Mouse (Mus musculus) MN1 (cell line): ENCODE results near the gene Rere.
"Not testable (repeated sequence)": the region's sequence is repeated elsewhere in the genome, so short reads cannot be mapped to it uniquely, and the experiment has no call there.

Source experiments
- DNase-seq: peaks from one replicate; pipeline ENCODE4 v3.0.0-alpha.2; 2016; ENCODE audit warnings: low spot score

Gene Rere

DNA sequence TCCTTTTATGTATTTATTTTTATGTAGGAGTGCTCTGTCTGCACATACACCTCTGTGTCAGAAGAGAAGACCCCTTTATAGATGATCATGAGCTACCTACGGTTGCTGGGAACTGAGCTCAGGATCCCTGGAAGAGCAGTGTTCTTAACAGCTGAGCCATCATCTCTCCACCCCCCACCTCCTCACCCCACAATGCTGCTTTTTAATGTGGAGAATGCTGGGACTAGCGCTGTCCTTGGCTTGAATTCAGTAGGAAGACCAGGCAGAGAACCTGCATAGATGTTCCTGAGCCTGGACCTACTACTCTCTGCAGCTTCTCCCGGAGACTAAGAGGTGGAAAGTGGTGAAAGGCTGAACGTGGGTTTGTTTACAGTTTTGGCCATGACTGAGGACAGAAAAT, 269.9 kb downstream of the Rere start:
- no peak for DNase-seq

DNA sequence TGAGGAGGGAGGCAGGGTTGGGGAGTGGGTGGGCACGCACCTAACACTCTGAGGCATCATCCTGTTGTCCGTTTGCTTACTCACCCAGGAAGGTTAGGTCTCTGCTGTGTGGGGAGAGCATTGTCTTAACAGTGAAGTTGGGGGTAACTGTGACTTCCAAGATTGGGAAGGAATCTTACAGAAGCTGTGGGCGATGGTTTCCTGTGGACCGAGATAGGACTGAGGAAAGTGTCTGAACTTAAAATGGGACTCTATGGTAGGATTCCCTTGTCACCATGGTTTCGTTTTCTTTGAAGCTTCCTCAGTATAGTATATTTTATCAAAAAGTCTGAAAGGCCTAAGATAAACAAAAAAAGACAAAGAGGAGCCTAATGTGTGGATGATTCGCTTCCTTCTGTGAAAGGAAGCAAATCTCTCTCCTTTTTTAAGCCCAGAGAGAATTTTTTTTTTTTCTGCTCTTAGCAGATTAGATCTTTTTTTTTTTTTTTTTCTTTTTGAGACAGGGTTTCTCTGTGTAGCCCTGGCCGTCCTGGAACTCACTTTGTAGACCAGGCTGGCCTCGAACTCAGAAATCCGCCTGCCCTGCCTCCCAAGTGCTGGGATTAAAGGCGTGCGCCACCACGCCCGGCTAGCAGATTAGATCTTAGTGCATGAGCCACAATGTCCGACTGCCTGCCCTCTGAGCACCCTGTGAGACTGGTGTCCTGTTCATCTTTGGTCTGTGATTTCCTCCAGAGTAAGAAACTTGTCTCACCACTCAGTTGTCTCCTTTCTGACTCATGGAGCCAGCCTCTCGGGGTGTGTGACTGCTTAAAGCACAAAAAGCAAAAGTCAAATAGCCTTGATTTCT, 271.5 kb downstream of the Rere start:
- no peak for DNase-seq

DNA sequence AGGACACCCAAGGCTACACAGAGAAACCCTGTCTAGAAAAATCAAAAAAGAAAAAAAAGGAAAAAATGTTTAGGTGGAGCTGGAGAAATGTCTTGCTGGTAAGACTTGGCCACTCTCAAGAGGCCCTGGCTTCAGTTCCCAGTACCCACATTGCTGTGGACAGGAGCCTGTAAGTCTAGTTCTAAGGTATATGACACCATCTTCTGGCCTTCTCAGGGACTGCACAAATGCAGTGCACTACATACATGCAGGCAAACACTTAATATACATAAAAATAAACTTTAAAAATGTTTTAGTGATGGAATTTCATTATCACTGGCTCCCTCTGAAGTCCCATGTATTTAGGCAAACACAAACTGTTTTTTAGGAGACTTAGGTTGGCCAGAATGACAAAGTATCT, 274.3 kb downstream of the Rere start:
- DNase-seq = no peak

DNA sequence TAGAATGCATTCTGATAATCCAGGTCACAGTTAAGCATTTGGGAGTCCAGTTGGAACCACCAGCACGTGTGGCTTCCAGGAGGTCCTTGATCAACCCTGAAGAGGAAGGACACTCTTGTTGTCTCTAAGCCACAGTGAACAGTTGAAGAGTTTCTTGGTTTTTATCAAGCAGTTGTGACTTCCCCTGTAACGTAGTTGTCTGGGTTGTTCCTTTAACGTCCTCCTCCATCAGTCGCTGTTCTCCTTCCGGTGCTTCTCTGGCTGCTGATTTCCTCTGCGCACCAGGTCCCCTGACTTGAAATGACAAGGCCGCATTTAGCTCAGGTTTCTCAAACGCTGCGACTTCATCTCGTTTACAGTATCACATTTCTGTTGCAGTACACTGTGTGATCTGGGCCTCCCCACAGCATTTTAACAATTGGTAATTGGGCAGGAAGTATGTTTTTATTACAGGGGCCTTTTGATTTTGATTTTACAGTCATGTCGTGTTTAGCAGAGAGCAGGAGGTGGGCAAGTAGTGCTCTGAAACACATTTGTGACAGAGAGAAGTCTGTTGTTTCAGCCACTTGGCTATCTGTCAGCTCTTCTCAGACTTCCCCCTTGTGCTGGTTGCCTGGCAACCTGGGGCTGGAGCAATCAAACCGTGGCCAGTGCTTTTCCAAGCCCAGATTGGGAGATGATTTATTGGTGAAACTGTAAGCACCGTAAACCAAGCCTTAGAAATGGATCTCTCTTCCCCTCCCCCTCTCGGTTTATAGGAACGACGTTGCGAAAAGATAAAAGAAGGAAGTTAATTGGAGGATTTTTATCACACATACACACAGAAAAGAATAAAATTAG, 275.2 kb downstream of the Rere start:
- DNase-seq = peak; percentile 89

DNA sequence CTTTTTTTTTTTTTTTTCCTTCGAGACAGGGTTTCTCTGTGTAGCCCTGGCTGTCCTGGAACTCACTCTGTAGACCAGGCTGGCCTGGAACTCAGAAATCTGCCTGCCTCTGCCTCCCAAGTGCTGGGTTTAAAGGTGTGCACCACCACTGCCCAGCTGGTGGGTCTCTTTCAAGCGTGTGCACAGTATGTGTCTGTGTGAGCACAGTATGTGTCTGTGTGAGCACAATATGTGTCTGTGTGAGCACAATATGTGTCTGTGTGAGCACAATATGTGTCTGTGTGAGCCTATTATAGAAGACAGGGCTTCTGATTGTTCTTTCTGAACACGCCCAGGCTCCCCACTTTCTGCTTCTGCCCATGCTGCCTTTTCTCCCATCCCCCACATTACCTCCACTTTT, 275.8 kb downstream of the Rere start:
- not testable (repeated sequence) for DNase-seq

DNA sequence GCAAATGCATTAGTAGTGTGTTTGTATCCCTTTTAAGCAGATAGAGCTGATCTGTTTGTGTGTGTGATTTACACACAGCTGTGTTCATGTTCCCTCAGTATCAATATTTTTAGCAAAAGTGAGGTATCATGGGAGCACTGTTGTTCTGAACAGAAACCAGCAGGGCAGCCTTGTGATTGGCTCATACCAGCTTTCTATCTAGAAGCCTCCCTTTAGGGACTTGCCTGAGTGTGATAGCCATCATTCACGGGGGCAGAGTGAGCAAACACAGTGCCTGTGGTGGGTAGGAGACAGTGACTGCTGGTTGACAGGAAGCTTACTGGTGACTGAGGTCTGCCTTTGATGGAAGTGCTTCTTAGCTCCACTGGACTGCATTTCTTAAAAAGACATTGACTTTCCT, 276.5 kb downstream of the Rere start:
- no peak for DNase-seq

DNA sequence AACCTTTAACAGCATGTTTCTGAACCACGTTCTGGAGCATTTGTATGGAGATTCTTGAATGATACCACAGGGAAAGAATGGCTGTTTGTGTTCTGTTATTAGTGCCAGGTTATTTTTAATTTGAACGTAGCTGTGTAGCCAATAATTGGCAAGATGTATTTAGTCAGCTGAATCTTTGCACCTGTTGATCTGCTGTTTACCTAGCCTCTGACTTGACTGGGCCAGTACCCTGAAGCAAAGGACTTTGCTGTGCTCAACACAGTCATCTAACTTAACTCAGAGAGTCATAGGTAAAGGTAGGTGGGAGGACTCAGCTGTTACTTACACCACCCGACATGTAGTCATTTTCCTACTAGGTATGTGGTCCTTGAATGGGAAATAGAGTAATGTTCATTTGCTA, 278.1 kb downstream of the Rere start:
- DNase-seq = no peak

DNA sequence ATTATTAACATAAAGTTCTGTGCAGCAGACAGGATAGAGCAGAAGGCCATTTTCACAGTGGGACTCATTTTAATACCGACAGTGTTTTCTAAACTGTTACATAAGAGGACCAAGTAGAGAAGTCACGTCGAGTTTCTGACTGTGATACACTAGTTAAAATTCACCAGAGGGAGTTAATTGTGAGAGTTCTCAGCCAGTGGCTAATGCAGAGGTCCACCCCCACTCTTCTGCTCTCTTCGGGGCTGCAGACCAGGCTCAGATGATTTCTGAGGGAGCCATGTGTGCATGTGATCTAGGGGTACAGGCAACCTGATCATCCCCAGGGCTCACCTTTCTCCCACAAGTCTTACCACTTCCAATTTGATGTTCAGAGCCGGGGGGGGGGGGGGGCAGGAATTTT, 281.8 kb downstream of the Rere start:
- DNase-seq = no peak

DNA sequence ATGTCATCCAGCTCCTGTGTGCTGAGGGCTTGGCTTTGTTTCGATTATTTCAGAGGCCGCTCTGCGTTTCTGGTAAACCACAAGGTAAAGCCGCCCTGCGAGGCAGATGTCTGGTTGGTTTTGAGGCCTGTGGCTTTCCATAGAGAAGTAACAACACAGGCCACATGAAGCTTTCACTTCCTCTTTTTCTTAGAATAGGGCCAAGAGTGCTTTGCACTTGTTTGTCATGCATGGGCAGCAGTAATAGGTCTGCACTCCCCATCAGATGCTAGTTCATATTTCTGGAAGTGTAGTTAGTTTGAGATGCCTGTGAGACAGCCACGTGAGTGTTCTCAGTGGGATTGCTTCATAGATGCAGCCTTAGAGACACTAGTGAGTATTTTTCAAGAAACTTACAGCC, 284.7 kb downstream of the Rere start:
- no peak for DNase-seq

DNA sequence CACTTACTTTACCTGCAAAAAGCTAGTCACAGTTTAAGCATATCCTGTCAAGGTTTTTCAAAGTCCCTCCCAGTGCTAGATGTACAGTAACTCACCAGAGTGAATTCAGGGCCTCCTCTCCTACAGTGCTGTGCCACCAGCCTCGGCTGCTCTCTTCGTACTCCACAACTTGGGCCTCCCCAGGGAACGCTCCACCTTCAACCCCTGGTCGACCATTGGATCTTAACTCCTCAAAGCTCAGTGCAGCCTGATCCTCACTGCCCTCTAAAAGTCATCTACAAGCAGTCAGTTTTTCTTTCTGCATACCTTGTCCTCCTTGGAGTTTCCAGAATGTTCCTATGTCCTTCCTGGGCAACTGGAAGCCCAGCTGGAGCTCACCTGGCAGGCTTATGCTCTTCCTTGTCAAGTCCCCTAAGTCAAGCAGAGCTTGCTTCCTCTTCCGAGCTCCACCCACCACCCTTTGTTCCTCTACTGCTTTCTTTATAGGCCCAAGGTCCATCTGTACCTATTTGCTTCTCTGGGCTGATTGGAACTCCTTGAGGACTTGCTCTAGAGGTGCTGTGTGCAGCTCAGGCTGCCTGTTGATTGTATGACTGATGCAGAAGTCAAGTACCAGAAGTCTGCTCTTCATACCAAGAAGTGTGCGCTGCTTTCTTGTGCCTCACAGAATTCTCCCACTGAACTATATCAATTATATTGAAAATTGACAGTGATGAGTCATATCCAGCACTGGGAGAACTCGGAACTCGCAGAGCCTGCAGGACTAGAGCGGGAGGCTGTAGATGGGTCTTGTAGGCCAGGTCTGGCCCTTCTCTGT, 287.1 kb downstream of the Rere start:
- DNase-seq = no peak

DNA sequence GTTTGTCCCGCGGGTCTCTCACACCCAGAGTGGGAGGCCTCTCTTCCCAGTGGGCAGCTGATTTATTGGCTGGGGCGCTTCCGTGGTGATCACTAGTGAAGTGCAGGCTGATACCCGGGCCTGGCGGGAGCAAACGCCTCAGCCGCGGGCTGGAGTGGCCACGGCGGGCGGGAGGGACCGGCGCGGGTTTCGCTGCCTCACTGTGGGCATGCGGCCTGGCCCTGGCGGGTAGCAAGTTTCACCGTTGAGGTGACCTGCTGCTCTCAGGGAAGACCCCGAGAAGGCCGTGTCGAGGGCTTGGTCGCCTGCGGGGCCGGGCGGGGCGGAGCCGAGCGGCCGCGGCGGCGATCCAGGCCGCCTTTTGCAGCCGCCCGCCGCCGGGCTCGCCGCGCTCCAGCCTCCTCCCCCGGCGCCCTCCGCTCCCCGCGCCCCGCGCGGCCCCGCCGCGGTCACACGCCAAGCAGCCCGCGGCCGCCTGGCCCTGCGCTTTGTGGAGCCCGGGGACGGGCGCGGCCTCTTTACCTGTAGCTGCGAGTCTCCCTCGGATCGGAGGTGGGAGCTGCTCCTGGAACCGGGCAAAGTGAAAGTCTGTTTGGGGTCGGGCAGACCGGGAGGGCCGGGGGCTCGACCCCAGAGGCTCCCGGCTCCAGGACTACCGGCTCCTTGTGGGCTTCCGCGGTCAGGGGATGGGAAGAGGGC, 287.8 kb downstream of the Rere start:
- DNase-seq = peak; percentile 75

DNA sequence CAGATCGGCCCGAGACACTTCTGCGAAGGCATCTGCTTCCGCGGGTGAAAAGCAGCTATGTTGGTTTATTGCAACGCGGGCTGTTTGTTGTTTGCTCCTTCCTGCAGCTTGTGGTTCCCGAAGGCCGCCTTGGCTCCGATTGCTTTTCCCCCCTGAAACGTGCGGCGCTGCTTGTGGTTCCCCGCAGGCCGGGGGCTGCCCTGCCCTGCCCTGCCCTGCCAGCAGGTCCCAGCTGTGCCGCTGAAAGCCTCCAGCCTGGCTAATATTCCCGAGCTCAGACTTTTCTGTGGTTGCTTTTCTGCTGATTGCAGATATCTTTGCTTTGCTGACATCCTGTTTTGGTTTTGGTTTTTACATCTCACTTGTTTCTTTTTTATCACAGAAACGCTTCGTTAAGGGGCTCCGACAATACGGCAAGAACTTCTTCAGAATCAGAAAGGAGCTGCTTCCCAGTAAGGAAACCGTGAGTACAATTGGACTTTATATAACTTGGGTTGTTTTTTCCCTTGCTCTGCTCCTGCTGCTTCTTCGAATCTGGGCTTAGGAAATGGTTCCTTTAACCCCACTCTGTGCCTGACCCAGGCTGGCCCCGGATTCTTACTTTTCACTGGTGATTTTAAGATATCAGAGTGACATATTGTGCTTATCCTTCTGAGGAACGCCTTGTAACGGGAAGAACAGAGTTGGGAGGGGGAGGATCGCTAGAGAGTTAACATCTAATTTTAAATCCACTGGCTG, 288.6 kb downstream of the Rere start:
- peak; percentile 55 for DNase-seq

DNA sequence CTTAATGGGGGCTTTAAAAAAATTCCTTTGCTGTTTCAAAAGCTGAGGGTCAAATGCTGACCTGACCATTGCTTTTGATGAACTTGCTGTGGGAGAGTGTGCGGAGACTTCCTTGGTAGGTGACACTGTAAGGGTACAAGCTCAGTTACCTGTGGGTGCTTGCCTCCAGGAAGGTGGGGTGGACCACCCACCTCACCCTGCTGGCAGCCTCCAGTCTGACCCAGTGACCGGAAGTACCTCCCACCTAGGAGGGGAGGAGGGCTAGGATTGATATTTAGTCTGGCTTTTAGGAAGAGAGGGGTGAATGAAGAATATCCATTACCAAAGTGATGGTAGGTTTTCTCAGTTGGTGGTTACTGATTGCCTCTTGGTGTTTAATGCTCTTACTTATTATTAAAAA, 289.3 kb downstream of the Rere start:
- DNase-seq = no peak

DNA sequence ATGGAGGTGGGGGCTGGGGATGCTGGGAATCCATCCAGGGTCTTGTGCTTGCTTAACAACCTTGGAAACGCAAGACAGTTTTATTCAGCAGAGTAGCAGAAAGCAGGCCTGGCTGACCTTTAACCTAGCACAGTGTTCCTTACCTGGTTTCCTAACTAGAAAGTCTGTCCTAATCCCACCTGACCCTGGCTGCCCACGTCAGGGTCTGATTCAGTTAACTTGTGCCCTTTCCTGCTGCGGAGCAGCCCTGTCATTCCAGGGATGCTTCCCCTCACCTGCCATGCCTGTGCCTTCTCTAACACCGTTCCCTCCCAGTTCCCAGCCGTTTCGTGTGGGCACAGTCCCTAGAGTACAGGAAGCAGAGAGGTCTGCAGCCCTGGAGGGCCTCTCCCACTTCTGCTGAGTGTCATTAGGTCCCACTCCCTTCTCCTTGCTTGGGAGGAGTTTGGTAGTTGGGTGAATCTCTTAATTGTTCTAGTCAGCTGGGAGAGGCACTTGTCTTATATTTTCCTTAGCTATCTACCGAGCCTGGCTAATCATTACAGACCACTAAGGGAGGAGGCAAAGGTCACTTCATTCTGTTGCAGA, 290.8 kb downstream of the Rere start:
- DNase-seq = no peak

DNA sequence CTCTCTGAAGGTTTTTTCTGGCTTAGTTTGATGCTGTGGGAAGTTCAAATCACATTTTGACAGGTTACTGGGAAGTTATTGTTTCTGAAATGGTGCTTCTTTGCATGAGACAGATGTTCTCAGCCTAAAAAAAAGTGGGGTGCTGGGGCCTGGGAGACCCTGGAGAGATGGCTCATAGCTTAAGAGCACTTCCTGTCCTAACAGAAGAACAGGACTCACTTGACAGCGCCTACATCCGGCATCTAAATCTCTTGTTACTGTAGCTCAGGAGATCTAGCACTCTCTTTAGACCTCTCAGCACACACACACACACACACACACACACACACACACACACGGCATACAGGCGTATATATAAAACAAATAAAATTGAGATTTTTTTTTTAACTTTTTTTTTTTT, 291.5 kb downstream of the Rere start:
- DNase-seq = no peak

DNA sequence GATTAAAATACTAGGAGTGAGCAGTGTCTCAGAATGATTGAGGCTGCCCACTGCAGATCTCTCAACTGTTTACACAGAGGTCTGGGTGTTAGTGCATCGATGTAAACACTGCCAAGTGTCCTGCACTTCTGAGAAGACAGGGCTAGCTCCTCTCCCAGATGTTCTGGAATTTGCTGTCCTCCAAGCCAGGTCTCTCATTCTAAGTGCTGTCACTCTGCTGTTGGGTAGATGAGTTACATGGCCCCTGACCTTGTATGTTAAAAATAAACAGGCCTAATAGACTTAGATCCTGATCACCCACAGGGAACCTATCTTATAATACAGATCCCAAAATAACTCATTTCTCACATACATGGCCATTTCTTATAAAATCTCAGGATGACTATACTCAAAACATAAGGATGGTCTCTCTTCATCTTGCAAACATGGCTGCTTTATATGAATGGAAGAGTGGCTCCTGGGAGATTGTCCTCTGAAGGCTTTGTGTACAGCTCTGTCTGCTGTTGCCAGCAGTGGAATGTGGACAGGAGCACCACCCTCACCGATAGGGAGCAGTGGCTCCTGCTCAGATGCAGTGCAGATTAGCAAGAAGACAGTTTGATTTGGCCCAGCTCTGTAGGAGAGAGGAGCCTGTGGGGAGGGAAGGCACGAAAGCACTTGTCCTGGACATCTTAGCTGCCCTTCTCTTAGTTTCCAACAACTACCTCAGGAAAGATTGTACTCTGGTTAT, 294.1 kb downstream of the Rere start:
- no peak for DNase-seq

DNA sequence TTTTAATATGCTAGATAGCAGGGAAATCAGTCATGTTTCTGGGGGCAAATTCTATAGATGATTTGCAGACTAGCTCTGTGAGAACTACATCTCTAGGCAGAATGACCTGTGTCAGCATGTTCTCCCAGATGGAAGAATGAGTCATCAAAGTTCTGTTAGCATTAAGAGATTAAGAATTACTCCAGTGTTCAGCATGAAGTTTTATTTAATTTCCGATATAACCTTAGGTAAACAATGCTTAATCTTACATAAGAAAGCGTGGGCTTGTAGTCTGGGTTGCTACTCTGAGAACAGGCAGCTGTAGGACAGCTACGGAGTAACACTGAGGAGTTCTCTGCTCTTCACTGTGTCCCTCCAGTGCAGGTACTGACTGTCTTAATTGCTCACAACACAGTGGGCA, 294.9 kb downstream of the Rere start:
- DNase-seq = peak; percentile 46

DNA sequence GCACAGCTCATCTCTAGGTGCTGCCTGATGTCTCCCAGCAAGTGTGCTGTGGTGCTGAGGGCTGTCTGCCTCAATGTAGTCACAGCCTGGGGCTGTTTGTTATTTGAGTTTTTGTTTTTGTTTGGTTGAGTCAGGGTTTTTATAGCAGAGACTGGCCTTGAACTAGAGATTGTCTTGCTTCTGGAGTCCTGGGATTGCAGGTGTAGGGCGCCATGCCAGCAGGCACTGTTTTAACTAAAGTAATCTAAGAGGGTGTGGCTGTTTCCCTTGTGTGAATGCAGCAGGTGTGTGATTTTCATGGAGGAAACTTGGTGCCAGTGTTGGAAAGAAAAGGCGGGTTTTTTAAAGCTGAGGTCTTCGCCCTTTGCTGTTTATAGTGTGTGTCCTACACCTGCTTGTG, 296.6 kb downstream of the Rere start:
- no peak for DNase-seq

DNA sequence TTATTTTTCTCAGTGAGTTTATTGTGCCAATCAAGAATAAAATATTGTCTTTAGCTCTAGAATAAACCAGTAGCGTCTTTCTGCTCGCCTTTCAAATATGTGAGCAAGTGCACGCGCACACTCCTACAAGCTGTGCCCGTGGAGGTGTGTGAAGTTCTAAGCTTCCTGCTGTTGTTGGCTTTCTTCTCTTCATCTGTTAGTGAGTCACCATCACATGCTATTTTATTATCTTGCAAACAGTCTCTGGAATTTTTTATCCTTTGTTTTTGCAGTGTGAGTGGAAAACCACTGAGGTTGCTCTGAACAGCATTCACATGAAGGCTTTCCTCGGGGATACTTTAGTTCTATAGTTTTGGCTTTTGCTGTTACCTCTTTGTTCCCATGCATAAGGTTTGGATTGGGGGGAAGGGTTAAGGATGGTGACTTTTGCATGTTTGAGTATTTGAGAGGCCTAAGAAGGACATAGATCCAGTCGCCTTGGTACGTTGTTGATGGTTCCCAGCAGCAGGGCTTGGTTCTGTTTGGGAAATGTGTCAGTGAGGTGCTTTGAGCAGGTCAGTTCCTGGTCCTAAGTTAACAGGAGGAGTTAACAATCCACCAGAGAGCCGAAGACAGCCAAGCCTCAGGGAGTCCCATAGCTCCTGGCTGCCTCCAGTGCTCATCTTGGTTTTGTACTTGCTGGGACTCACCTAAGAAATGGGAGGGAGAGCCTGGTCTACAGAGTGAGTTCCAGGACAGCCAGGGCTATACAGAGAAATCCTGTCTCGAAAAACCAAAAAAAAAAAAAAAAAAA, 300.7 kb downstream of the Rere start:
- DNase-seq = peak; percentile 51
